Mouse (Mus musculus): ENCODE measurements around the gene Tln1. TPM values are rescaled to one million over a fixed set of nuclear protein-coding genes. Genes with fewer than 3 reads are reported as not detected.
A peak's percentile ranks its signal among the peaks of the same experiment; 100 is the strongest.

The Tln1 gene
- total RNA-seq, 2 experiments from 2014 or later = 147 to 167 TPM

DNA sequence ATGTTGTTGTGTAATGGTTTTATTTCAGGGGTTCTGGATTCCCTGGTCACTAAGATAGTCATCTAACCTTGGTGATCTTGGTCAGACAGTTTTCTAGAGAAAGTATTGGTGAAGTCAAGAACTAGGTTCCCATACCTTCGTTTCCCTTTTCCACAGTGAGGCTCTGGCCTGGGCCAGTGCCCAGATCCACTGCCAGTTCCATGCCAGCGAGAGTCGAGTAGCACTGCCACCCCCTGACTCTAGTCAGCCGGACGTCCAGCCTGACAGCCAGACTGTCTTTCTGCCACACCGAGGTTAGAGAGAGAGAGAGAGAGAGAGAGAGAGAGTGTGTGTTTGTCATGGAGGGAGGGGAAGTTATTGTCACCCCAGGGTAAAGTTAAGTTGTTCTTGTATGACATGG is 17.2 kb upstream of the Tln1 start:
- intact Hi-C loops (cut with DNase I) = loop anchor here (2.0 kb wide), 1 partner anchor 17 kb away; the partner anchor contains the start of genes Creb3 and Tln1

DNA sequence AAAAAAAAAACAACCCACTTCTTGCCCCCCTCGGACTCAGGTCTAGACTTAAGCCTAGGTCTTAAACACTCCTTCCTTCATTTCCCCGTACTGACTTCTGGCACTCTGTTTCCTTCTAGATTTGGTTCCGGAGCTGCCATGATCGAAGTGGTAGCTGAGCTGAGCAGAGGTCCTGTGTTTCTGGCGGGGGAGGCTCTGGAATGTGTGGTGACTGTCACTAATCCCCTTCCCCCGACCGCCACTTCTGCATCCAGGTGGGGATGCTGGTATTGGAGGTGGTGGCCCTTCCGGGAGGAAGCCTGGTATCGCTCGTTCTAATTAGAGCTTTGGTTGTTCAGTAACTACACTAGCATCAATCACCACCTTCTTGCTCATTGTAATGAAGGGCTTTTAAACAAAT is 16.8 kb upstream of the Tln1 start:
- intact Hi-C loops (cut with DNase I) = loop anchor here (2.0 kb wide), 1 partner anchor 16 kb away; the partner anchor contains the start of genes Creb3 and Tln1

More for the DNA sequence above, 17.2 kb upstream of the Tln1 start:
- DNase-seq = no peak

DNA sequence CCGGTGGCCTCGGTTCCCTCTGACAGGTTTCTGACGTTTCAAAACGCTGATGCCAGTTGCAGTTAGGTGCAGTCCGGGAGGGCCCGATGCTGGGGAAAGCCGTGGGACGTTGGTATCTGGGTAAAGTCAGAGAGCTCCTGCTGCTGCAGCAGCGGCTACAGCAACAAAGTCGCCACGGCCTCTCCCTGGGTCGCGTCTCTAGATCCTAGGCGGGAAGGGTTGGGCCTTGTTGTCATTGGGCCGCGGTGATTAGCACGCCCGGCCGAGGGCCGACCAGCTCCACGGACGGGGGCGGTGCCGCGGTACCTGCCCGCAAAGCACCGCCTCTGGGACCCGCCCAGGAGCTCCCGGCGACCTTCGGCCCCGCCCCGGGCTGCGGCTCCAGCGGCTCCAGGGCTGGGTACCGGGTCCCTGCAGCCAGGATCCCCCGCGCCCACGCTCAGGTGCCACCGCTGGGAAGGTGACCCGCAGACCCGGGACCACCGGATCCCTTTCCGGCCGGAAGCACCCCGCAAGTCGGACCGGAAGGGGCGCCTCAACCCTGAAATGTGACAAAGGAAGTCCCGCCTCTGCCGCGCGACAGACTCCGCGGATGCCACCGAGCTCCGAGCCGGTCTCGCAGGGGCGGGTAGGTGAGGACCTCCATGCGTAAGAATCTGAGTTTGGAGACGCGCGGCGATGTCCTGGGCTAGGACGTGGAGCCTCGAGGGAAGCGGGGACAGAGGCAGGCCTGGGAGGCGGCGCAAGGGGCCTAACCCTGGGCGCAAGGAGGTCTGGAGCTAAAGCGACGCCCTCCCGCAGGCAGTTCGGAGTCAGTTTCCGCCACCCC is 16.1 kb upstream of the Tln1 start, which contains the start of the genes Rgp1 and Gba2:
Rgp1 (plus strand) TSS at position 340 of the 829 bp plus-strand sequence.
Gba2 (minus strand) TSS at position 498 of the 829 bp plus-strand sequence.
- intact Hi-C loops (cut with DNase I) = loop anchor here (2.0 kb wide), 1 partner anchor 16 kb away; the partner anchor contains the start of genes Creb3 and Tln1
- peak; percentile 91 to 92 for DNase-seq

More for the DNA sequence above, 16.8 kb upstream of the Tln1 start:
- no peak for DNase-seq

DNA sequence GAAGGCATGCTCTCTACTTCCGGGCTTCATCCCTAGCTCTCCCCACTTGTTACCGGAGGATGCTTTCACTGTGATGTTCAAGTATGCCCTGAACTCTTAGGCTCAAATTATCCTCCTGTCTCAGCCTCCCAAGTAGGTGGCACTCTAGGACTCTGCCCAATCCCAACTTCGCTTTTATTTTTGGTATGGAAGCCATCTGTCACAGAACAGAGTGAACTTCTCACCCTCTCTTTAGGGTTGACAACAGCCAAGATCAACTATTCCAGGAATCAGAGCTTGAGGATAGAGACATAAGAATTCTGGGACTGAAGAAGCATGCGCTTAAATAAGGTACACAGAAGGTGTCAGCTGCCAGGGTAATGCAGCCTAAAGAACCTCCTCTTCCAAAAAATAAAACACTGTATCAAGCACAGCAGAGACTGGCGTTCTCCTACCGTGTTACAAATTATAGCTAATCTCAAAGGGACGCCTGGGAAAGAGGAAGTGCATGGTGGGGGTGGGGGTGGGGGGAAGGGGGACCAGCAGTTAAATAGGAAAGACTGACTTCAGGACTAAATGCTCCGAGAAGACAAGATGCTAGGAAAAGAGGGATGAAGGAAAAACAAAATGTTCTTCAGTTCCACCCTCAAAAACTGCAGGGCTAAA is 14.9 kb upstream of the Tln1 start:
- intact Hi-C loops (cut with DNase I) = no loop called here
- no peak for DNase-seq

DNA sequence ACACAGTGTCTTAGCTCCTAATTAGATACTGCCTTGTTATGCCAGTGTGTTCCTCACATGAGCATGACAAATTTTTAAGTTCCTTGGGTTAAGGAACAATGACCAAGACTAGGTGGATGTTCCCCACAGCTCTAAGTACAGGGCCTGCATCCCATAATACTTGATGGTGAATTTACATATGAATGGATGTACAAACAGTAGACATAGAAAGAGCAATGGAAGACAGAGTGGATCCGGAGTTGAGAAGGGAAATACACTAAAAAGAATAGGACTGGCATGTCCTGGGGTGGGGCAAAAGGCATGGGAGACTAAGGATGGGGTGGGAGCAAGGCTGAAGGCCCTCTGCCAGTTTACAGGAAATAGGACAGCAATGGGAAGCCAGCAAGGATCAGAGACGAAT is 12.9 kb upstream of the Tln1 start:
- intact Hi-C loops (cut with DNase I) = no loop called here
- DNase-seq = no peak

DNA sequence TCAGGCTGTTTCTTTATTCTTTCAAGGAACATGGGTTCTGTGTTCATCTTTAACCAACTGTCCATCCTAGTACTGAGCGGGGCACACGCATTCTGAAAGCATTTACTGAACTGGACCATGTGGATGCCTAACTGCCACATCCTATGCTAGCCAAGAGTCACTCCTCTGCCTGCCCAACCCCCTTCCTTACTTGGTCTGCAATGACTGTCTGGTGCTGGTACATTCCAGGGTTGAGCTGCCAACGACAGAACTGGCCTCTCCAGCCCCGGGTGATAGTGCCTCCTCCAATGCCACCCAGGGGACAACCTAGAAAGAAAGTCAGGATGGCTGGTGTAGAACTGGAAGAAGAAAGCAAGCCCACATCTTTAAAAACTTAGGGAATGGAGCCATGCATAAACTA is 11.1 kb upstream of the Tln1 start:
- intact Hi-C loops (cut with DNase I) = no loop called here
- peak in 1 of 2 experiments; percentile 37 for DNase-seq

DNA sequence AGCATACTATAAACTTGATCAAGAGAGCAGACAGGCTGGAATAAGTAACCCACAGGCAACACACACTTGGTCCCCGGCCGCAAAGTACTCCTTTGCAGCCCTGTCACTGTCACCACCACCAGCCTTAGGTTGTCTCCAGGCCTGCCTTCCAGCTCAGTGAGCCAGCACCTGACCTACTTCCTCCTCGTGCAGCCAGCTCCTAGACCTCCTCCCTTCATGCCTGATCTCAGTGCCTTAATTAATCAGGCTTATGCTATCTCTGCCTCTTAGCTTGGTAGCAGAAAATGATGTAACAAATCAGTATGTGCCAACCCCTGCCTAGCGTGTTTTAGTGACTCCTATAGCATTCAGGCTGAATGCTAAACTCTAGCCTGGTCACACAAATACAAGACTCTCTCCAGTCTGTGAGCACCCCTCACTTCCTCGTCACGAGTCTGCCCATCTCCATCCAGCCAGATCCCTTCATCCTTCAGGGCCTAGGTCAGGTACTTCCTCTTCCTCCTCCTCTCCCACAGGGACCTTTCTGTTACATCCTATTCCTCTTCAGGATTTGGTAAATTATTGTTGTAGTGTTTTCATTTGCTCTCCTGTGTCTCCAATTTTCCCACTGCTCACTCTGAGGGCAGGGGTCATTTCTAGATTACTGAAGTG is 9.0 kb upstream of the Tln1 start:
- intact Hi-C loops (cut with DNase I) = no loop called here
- DNase-seq = no peak

DNA sequence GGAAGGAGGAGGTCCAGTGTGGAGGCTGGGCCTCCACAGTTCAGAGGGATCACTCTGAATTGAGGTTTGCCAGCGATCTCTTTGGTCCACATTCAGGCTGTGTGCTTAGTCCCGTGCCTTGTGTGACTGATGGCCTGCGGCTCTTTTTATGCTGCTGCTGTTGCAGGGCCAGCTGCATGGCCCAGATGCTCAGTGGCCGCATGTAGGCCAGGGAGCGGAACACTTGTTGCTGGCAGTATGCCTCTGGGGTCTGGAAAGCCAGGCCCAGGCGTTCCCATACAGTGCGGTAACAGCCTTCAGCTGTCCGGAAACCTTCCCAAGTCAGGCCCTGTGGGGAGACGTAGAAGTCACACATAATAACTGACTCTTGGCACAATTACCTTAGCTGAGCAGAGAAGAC is 4.6 kb upstream of the Tln1 start:
- intact Hi-C loops (cut with DNase I) = loop anchor here (10.0 kb wide), 1 partner anchor 532 kb away; the partner anchor contains the start of gene Stoml2
- peak; percentile 41 to 45 for DNase-seq

DNA sequence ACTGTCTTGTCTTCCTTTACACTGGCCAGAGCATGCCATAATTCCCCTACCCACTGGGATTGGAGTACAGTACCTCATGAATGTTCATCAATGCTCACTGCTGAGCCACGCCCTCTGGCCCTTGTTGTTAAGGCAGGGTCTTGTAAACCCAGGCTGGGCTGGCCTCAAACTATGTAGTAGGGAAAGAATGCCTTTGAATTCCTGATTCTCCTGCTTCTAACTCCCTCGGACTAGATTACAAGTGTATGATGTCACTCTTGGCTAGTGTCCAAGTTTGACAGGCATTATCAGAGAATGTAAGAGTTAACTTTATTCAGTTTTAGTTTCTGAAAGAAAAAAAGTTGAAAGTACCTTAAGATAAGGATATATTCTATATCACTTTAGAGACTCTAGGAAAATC is 1.7 kb upstream of the Tln1 start:
- intact Hi-C loops (cut with DNase I) = loop anchor here (10.0 kb wide), 1 partner anchor 529 kb away; the partner anchor contains the start of gene Stoml2
- DNase-seq = peak in 1 of 2 experiments; percentile 39

DNA sequence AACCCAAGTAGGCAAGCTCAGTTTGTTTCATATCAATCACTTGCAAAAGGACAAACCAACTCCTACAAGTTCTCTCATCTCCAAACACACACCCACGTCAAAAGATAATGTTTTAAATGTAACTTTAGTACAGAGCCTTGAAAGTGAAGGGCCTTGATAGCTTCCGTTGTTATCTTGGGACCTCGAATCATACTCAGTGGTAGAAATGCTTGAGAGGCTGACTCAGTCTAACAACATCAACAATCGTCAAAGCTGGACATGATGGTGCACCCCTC is 1.0 kb upstream of the Tln1 start:
- intact Hi-C loops (cut with DNase I) = loop anchor here (2.0 to 10.0 kb wide), 3 partner anchors 15 to 529 kb away; partner anchors contain the start of genes Gba2, Rgp1 and Stoml2
- DNase-seq = no peak

DNA sequence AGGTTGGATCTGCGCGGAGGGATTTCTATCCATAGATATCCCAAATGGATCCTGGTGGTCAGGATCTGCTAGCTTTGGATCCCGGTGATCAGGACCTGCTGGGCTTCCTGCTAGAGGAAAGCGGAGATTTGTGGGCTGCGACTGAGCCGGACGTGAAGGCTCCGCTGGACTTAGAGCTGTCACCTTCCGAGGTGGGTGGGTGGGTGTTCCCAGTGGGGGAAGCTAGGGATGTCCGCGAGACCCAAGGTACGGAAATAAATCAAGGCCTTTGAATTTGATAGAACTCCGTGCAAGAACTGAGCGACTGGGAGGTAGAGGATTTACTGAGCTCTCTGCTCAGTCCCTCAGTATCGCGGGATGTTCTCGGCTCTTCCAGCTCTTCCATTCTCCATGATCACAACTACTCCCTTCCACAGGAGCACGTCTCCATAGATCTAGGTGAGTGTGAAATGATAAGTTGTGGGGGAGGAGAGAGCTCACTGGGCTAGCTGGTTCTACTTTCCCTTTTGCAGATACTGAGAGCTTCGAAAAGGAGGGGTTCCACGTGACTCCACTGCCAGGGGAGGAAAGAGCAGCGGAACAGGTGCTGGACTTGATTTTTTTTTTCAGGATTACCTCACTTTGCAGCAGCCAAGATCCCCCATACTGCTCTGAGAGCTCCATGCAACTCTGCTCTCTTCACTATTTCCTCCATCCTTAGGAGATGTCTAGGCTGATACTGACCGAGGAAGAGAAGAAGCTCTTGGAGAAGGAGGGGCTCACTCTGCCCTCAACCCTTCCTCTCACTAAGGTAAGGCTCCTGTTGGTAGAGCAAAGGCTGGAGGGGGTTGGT is 494 bp upstream of the Tln1 start:
- intact Hi-C loops (cut with DNase I) = loop anchor here (2.0 to 10.0 kb wide), 3 partner anchors 16 to 528 kb away; partner anchors contain the start of genes Gba2, Rgp1 and Stoml2
- DNase-seq = no peak

DNA sequence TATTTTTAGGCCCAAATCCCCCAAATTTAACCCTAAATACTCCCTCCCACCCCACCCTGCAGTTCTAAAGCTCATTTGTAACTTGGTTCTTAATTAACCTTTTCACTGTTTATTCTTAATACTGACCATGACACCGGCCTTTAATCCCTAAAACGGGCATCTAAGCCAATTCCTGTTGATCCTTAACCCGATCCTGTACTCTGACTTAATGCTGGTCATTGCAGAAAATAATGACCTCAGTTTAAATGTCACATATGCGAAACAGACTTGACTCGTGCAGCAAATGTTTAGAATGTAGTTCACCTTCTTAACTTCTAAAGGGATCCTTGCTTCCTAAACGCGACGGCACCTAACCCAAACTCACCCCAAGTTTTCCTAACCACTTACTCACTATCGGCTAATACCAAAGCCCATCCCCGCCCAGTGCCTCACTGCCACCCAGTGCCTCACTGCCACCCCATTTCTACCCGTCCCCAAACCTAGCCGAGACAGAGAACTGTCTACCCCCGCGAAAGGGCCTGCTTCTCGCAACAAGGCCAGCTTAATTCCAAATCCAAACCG is 975 bp downstream of the Tln1 start:
- intact Hi-C loops (cut with DNase I) = loop anchor here (2.0 to 10.0 kb wide), 2 partner anchors 29 to 527 kb away; partner anchors contain the start of gene Stoml2
- DNase-seq = no peak

DNA sequence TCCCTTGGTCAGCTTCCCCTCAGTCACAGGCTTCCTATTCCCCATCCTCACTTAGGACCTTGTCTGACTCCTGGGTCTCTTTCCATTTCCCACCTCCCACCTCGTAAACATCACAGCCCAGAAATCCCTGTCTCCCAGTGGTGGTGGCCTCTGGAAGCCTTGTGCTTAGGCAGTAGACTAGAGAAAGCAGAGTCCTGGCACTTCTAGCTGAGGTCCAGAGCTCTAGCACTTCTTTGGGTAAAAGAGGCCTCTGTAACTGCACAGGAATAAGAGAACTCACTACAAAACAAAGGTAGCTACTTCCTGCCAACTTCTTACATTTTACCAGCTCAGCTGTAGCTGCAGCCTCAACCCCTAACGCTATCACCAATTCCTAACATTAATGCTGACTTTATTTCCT is 1.5 kb downstream of the Tln1 start:
- intact Hi-C loops (cut with DNase I) = loop anchor here (2.0 to 10.0 kb wide), 2 partner anchors 28 to 526 kb away; partner anchors contain the start of gene Stoml2
- DNase-seq = peak in 1 of 2 experiments; percentile 23

DNA sequence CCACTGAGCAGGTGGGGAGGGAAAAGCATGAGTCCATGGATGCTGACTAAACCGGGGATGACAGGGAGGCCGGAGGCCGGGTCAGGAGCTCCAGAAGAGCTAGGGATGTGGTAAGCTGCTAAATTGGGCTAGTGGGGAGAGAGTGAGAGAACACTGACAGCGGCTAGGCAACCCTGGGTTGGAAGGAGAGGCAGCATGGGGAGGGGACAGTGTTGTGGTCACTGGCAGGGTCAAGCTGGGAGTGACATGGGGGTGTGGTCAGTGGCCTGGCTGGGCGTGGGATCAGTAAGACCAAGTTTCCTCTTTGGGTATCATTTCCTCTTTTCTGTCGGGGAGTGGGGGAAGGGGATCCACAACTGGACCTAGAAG is 2.3 kb downstream of the Tln1 start:
- DNase-seq = peak; percentile 64 to 67
- intact Hi-C loops (cut with DNase I) = loop anchor here (2.0 to 10.0 kb wide), 2 partner anchors 27 to 525 kb away; partner anchors contain the start of gene Stoml2

DNA sequence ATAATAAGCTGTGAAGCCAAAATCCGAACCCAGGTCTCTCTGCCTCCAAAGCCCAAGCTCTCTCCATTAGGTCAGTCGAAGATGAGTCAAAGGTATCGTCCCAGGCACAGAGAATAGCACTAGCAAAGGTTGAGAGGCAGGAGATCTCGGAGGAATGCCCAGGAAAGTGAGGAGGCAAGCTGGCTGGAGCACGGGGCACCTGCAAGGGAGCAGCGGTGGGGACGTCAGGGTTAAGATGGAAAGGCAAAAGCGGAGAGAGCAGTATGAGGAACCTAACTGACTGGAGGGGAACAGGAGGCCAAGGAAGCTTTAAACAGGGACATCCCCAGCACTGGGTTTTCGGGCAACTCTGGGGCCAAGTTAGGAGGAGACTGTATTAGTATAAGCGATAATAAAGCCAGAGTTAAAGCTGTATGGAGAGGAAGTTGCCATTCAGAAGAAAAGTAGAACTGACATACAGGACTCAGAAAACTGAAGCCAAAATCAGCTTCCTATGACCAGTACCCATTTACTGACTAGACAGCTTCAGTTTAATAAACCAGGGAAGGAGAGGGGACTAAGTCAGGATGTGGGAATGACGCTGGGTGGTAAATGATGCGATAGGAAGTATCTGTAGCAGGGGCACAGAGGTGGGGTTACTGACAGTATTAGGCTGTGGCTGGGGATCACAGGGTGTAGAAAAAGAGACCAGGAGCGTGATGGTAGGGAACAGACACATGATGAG is 2.8 kb downstream of the Tln1 start:
- intact Hi-C loops (cut with DNase I) = loop anchor here (2.0 to 10.0 kb wide), 2 partner anchors 27 to 525 kb away; partner anchors contain the start of gene Stoml2
- no peak for DNase-seq

DNA sequence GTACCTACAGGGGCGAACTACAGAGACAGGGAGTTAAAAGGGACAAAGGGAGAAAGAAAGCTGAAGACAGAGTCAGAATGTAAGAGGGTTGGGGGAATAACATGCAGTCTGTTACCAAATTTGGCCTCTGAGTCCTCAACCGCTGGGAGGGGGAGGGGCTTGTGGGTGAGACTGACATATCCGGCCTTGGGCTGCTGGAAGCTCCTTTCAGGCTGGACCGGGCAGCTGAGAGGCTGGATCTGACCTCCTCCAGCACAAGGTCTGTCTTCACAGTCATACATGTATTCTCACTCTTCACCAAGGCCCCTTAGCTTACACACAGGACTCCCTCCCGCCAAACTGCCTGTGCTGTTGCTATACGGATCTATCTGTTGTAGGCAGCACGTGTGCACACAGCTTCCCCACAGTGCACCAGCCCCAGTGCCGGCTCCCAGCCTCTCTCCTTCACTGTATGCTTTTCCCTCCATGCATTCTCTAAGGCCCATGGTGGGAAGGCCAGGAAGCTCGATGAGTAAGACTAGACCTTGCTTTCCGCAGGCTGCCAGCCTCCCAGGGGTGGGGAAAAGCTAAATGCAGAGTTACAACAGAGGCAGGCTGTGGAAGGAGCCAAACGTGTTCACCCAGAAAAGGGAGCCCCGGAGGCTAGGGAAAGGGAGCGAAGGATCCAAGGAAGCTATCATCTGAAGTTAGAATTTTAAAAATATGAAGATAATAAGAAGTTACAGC is 3.7 kb downstream of the Tln1 start:
- intact Hi-C loops (cut with DNase I) = no loop called here
- DNase-seq = peak; percentile 85 to 86

DNA sequence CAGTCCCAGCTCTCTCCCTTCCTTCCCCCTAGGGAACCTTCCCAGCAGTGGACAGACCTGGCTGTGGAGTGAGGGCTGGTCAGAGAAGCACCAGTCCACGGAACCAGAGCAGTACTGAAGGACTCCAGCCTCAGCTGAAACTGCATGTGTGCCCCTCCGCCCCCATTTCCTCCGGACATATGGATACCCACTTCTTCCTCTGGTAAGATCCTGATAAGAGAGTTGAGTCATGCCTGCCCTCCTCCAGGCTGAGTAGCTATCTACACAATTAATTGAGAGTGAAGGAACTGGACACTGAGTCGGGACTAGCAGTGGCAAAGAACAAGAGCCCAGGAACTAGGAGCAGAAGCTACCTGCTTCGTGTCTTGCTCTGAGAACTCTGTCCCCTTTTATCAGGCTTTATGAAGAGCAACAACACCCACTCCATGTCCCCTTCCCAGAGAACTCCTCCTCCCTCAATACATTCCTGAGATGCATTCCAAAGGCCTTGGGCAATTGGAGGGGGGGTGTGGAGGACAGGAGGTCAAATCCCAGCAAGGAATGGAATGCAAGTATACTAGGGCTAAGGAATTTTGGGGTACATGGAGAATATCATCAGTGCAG is 4.4 kb downstream of the Tln1 start:
- DNase-seq = peak in 1 of 2 experiments; percentile 25
- intact Hi-C loops (cut with DNase I) = no loop called here

DNA sequence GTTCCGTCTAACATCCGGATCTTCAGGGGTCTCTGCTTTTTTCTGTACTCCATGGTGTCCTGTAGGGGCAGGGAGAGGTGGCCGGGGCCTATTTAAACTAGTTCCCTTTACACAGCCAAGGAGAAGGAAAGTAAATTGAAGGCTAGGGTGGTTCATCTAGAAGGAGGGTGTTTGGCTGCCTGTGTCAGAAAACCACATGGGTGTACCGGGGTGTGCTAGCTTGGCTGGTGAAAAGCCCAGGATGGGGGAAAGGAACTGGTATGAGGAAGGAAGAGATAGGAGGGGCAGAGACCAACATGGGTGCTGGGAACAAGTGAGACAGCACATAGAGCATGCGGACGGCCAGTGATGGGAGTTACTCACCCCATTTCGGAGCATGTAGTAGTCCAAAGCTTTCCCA is 6.6 kb downstream of the Tln1 start:
- intact Hi-C loops (cut with DNase I) = no loop called here
- DNase-seq = no peak

Measured in heart, postnatal 10 days (tissue).